33 mouse cellular contexts compared by ENCODE assay signal in genomic region chr19:37975951-37976350, GRCm38 (mm10).
"Had no signal": no experiment of that assay in that cellular context is flagged by ENCODE, and none has a peak within 500 bp of the region (broad histone marks: within the 10 kb centered on the region; RNA-seq: fewer than 3 reads in every experiment).

No protein-coding gene starts in this region.

- ATAC-seq: liver, embryonic 12.5 days; liver, postnatal 0 days; lung, postnatal 0 days; midbrain, embryonic 13.5 days; midbrain, embryonic 15.5 days; midbrain, embryonic 16.5 days had no signal

- H3K4me2 ChIP-seq: limb, embryonic 12.5 days; limb, embryonic 13.5 days; limb, embryonic 15.5 days; liver, embryonic 11.5 days; liver, embryonic 12.5 days; liver, embryonic 13.5 days; liver, embryonic 15.5 days; lung, embryonic 14.5 days; lung, embryonic 15.5 days; midbrain, embryonic 11.5 days; midbrain, embryonic 12.5 days; midbrain, embryonic 13.5 days; midbrain, embryonic 15.5 days; neural tube, embryonic 12.5 days; neural tube, embryonic 13.5 days had no signal

- H3K27me3 ChIP-seq: limb, embryonic 12.5 days; limb, embryonic 13.5 days; limb, embryonic 15.5 days; liver, embryonic 12.5 days; liver, embryonic 13.5 days; liver, embryonic 15.5 days; lung, embryonic 15.5 days; midbrain, embryonic 12.5 days; midbrain, embryonic 13.5 days; midbrain, embryonic 15.5 days; neural tube, embryonic 12.5 days; neural tube, embryonic 13.5 days had no signal

- H3K9ac ChIP-seq: limb, embryonic 12.5 days; limb, embryonic 13.5 days; limb, embryonic 15.5 days; liver, embryonic 12.5 days; liver, embryonic 13.5 days; liver, embryonic 14.5 days; liver, embryonic 15.5 days; liver, postnatal 0 days; lung, embryonic 14.5 days; lung, embryonic 15.5 days; midbrain, embryonic 12.5 days; midbrain, embryonic 13.5 days; midbrain, embryonic 15.5 days; neural tube, embryonic 12.5 days; neural tube, embryonic 13.5 days had no signal

- DNase-seq: left cerebral cortex, postnatal 4 days; liver; liver, embryonic 13.5 days; liver, postnatal 0 days; lung, adult 18-20 months; lung, adult 2 months; lung, embryonic 14.5 days; lung, postnatal 10 days; lung, postnatal 14 days; lung, postnatal 36 days; lung, postnatal 4 days; midbrain, embryonic 14.5 days had no signal

- H3K9me3 ChIP-seq: limb, embryonic 10.5 days; limb, embryonic 12.5 days; limb, embryonic 13.5 days; limb, embryonic 15.5 days; liver, embryonic 12.5 days; liver, embryonic 13.5 days; liver, embryonic 15.5 days; lung, embryonic 15.5 days; midbrain, embryonic 10.5 days; midbrain, embryonic 12.5 days; midbrain, embryonic 13.5 days; midbrain, embryonic 15.5 days; neural tube, embryonic 12.5 days; neural tube, embryonic 13.5 days had no signal

- H3K4me1 ChIP-seq: limb, embryonic 12.5 days; limb, embryonic 13.5 days; limb, embryonic 15.5 days; liver, embryonic 12.5 days; liver, embryonic 13.5 days; liver, embryonic 15.5 days; lung, embryonic 15.5 days; megakaryocyte, embryonic 14.5 days; midbrain, embryonic 10.5 days; midbrain, embryonic 12.5 days; midbrain, embryonic 13.5 days; midbrain, embryonic 15.5 days; neural tube, embryonic 12.5 days; neural tube, embryonic 13.5 days had no signal

- H3K36me3 ChIP-seq: limb, embryonic 10.5 days; limb, embryonic 12.5 days; liver, embryonic 12.5 days; liver, embryonic 13.5 days; liver, embryonic 15.5 days; midbrain, embryonic 10.5 days; midbrain, embryonic 12.5 days; midbrain, embryonic 13.5 days; midbrain, embryonic 15.5 days; neural tube, embryonic 12.5 days; neural tube, embryonic 13.5 days had no signal

- H3K27ac ChIP-seq: limb, embryonic 10.5 days; limb, embryonic 12.5 days; limb, embryonic 13.5 days; limb, embryonic 15.5 days; liver, embryonic 12.5 days; liver, embryonic 13.5 days; liver, embryonic 14.5 days; liver, embryonic 15.5 days; lung, embryonic 15.5 days; macrophage; midbrain, embryonic 10.5 days; midbrain, embryonic 12.5 days; midbrain, embryonic 13.5 days; midbrain, embryonic 15.5 days; neural tube, embryonic 12.5 days; neural tube, embryonic 13.5 days had no signal

- H3K4me3 ChIP-seq: limb, embryonic 10.5 days; limb, embryonic 12.5 days; limb, embryonic 13.5 days; limb, embryonic 15.5 days; liver, embryonic 12.5 days; liver, embryonic 13.5 days; liver, embryonic 15.5 days; lung, embryonic 15.5 days; megakaryocyte, embryonic 14.5 days; midbrain, embryonic 10.5 days; midbrain, embryonic 12.5 days; midbrain, embryonic 13.5 days; midbrain, embryonic 15.5 days; myocyte; neural tube, embryonic 12.5 days; neural tube, embryonic 13.5 days had no signal
